Mouse (Mus musculus) C2C12 (cell line): ENCODE measurements around the gene Npb. TPM values are rescaled to one million over a fixed set of nuclear protein-coding genes. Genes with fewer than 3 reads are reported as not detected.

Source experiments
- H3K27me3 ChIP-seq: one replicate; pipeline ENCODE4 v1.6.1; 2011; ENCODE audit not compliant: control insufficient read depth, insufficient read depth, insufficient read length
- H3K36me3 ChIP-seq: one replicate; pipeline ENCODE4 v1.6.1; 2011; ENCODE audit not compliant: control insufficient read depth, insufficient read depth
- H3K4me3 ChIP-seq: one replicate; pipeline ENCODE4 v1.5.1; 2011; ENCODE audit warnings: mild to moderate bottlenecking, control low read depth; ENCODE audit not compliant: poor library complexity, insufficient read depth, severe bottlenecking
- H3K79me2 ChIP-seq: one replicate; pipeline ENCODE4 v1.6.1; 2011; ENCODE audit not compliant: control insufficient read depth, insufficient read depth
- H3K79me3 ChIP-seq: one replicate; pipeline ENCODE4 v1.6.1; 2011; ENCODE audit warnings: low read depth, control low read depth
- H3ac ChIP-seq: one replicate; pipeline ENCODE3; 2011; ENCODE audit warnings: low read depth; ENCODE audit not compliant: control insufficient read depth, insufficient read length
- CEBPB ChIP-seq: IDR thresholded peaks from one replicate; pipeline ENCODE4 v1.6.1; 2011; ENCODE audit warnings: low read depth, mild to moderate bottlenecking, control low read depth, moderate library complexity
- CTCF ChIP-seq: IDR thresholded peaks from one replicate; pipeline ENCODE4 v1.5.1; 2011; ENCODE audit not compliant: control insufficient read depth, insufficient read depth, insufficient read length
- FOSL1 ChIP-seq: IDR thresholded peaks from one replicate; pipeline ENCODE4 v1.8.0; 2011; ENCODE audit warnings: mild to moderate bottlenecking, low read length; ENCODE audit not compliant: poor library complexity, insufficient read depth, severe bottlenecking
- MAX ChIP-seq: IDR thresholded peaks from one replicate; pipeline ENCODE4 v1.6.1; 2011; ENCODE audit warnings: mild to moderate bottlenecking, control low read depth
- MYOD1 ChIP-seq: IDR thresholded peaks from one replicate; pipeline ENCODE4 v1.6.1; 2011; ENCODE audit warnings: low read depth; ENCODE audit not compliant: control insufficient read depth, insufficient read length
- MYOG ChIP-seq: IDR thresholded peaks from one replicate; pipeline ENCODE4 v1.6.1; 2011; ENCODE audit not compliant: control insufficient read depth, insufficient read length; ENCODE audit errors: extremely low read depth
- USF1 ChIP-seq: IDR thresholded peaks from one replicate; pipeline ENCODE4 v1.6.1; 2011; ENCODE audit warnings: low read depth, mild to moderate bottlenecking, control low read depth, moderate library complexity
- polyA plus RNA-seq: library from polyadenylated mRNA; unstranded; fragments of >200 nt; fragmentation: generic; extraction: Trizol; gene quantifications from one replicate; pipeline ENCODE4 v1.2.1, GENCODE M21; 2012; ENCODE audit warnings: missing spikeins

Gene Npb
- polyA plus RNA-seq, 1 experiment = not detected

- Histone ChIP-seq H3K27me3 (no peaks in the 10 kb centered on the region), H3K79me3 (peaks cover 18% of the 10 kb centered on the region), H3K36me3 (peaks cover 63% of the 10 kb centered on the region), H3K4me3 (peak overlapping the region; percentile 86), H3K79me2 (peaks cover 29% of the 10 kb centered on the region), H3ac (no peak overlapping the region)
- TF ChIP-seq FOSL1 (no peak), CTCF (no peak), MYOG (no peak)
Measured at GRCm38 (mm10) chr11:120616617-120617294, 8.5 kb downstream of the Npb start.

- peak within 1 kb of the TSS; percentile 89 for H3ac ChIP-seq
- H3K79me2 ChIP-seq = peaks cover 37% of the 10 kb centered on the region
- H3K4me3 ChIP-seq = peak within 1 kb of the TSS; percentile 86
- TF ChIP-seq CEBPB (no peak), MAX (peak; percentile 33), CTCF (no peak)
- H3K27me3 ChIP-seq = no peaks in the 10 kb centered on the region
- H3K79me3 ChIP-seq = peaks cover 18% of the 10 kb centered on the region
- peaks cover 63% of the 10 kb centered on the region for H3K36me3 ChIP-seq
Measured at GRCm38 (mm10) chr11:120617519-120618112, 9.3 kb downstream of the Npb start, which contains the start of gene Pcyt2. Pcyt2 (minus strand) TSS chr11:120617936.

DNA sequence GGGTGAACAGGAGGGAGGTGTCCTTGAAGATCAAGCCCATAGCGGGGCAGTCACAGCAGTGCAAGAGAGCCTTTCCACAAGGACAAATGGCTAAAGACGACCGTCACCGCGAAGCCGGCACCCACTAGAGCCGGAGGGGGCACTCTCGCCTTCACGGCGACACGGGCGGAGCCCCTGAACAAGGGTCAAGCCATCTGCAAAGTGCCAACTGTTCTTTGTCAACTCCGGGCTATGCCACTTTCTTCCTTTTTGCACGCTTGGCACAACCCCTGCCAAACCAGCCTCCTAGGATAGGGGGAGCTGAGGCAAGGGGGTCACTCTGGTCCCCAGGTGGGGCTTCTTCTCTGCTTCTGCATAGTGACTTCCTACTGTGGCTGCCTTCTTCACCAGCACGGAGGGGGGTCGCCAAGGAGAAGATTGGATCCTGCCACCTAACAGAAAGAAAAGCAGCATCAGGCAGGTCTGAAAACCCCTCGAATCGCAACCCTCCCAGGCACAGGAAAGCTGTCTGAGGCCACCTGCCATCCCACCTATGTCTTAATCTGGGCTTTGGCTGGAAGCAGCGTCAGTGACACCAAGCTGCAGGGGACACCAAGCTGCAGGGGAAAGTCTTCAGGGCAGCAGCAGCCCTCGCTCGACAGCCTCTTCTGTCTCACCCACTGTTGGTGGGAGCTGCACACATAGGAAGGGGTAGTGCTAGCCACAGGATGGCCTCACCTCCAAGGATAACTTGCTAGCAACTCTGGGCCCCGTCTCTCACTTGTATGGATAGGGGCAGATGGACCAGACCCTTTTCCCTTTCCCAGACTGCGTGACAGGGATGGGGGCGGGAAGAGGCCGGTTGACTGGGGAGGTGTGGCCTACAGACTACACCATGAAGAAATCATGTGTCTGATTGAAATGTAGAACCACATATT is 10.6 kb downstream of the Npb start:
- H3K27me3 ChIP-seq = no peaks in the 10 kb centered on the region
- H3ac ChIP-seq = no peak overlapping the region
- no peak overlapping the region for H3K4me3 ChIP-seq
- peaks cover 26% of the 10 kb centered on the region for H3K79me3 ChIP-seq
- peaks cover 50% of the 10 kb centered on the region for H3K79me2 ChIP-seq
- TF ChIP-seq MAX (no peak), MYOD1 (no peak), MYOG (no peak), CEBPB (no peak), USF1 (no peak), FOSL1 (no peak), CTCF (no peak)
- H3K36me3 ChIP-seq = peaks cover 68% of the 10 kb centered on the region

- Histone ChIP-seq H3K79me3 (peaks cover 29% of the 10 kb centered on the region), H3K27me3 (no peaks in the 10 kb centered on the region), H3ac (no peak overlapping the region), H3K36me3 (peaks cover 59% of the 10 kb centered on the region), H3K4me3 (no peak overlapping the region), H3K79me2 (peaks cover 60% of the 10 kb centered on the region)
- TF ChIP-seq MAX (no peak), MYOD1 (no peak), CEBPB (no peak), CTCF (no peak), FOSL1 (no peak), USF1 (no peak), MYOG (no peak)
Measured at GRCm38 (mm10) chr11:120620195-120620594, 11.9 kb downstream of the Npb start.

DNA sequence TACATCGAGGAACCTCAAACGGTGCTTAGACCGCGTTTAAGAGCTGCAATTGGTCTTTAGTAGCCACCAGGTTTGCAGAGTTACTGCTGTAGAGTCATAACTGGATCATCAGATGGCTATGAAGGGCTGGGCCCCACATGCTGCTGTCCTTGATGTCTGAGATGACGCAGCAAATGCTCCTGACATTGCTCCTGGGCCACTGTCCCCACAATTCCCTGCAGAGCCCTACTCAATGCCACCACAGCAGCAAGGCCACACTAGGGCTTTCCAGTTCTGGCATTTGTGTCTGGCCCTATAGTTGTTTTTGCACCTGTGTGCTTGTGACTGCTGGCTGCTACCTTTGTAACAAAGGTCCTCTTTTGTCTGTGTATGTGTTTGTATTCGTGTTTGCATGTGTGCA is 14.5 kb downstream of the Npb start:
- Histone ChIP-seq H3K79me3 (peaks cover 35% of the 10 kb centered on the region), H3K4me3 (no peak overlapping the region), H3K79me2 (peaks cover 61% of the 10 kb centered on the region), H3K36me3 (peaks cover 73% of the 10 kb centered on the region), H3ac (no peak overlapping the region), H3K27me3 (no peaks in the 10 kb centered on the region)
- TF ChIP-seq CEBPB (no peak), CTCF (no peak), USF1 (no peak), MYOG (no peak), FOSL1 (no peak), MYOD1 (no peak), MAX (no peak)
